Mouse (Mus musculus) splenic B cell, adult 2 months (primary cell): Measurements from ENCODE around the gene Spag6.

Experiments
- DNase-seq: peaks from one replicate; pipeline ENCODE4 v3.0.0-alpha.2; 2011; ENCODE audit warnings: low read depth, low spot score
- H3K27me3 ChIP-seq: 2 replicates; pipeline ENCODE4 v1.6.1; 2012; ENCODE audit warnings: mild to moderate bottlenecking, low read length, moderate library complexity, mixed read lengths; ENCODE audit not compliant: control insufficient read depth, poor library complexity, insufficient read depth, severe bottlenecking
- H3K36me3 ChIP-seq: 2 replicates; pipeline ENCODE4 v1.6.1; 2012; ENCODE audit warnings: mild to moderate bottlenecking, low read length, moderate library complexity, mixed read lengths; ENCODE audit not compliant: control insufficient read depth, poor library complexity, insufficient read depth, severe bottlenecking

The Spag6 gene

GRCm38 (mm10) chr2:18797776-18798175, 103.9 kb downstream of the Spag6 start:
- DNase-seq, result no peak
- Histone ChIP-seq H3K36me3 (no peaks in the 10 kb centered on the region), H3K27me3 (0 out of 2 replicates have a peak, but pooled peaks cover 2% of the 10 kb centered on the region)

GRCm38 (mm10) chr2:18799265-18799965, 105.6 kb downstream of the Spag6 start:
- Histone ChIP-seq H3K36me3 (no peaks in the 10 kb centered on the region), H3K27me3 (0 out of 2 replicates have a peak, but pooled peaks cover 2% of the 10 kb centered on the region)
- DNase-seq, result peak; percentile 62
